Mouse (Mus musculus) small intestine, adult 2 months (tissue): ENCODE data around the gene Ly9.

Experiments
- CTCF ChIP-seq: fragments of 200-500 bp; IDR thresholded peaks from 2 replicates; pipeline ENCODE4 v1.5.1; 2012; ENCODE audit warnings: low read depth, mild to moderate bottlenecking, control low read depth, inconsistent platforms, low read length, moderate library complexity, mixed read lengths; ENCODE audit not compliant: insufficient replicate concordance, insufficient read length; ENCODE audit errors: extremely low read depth
- POLR2A ChIP-seq: fragments of 200-500 bp; IDR thresholded peaks from 2 replicates; pipeline ENCODE4 v1.6.1; 2012; ENCODE audit warnings: low read depth, mild to moderate bottlenecking, control low read depth, inconsistent platforms, low read length, moderate library complexity

GRCm38 (mm10) chr1:171540694-171541093 is 66.5 kb downstream of the Ly9 start:
- no peak for TF ChIP-seq CTCF
- no peak for TF ChIP-seq POLR2A
